Mouse (Mus musculus): Measurements from ENCODE around the gene Dync2h1.

DNA sequence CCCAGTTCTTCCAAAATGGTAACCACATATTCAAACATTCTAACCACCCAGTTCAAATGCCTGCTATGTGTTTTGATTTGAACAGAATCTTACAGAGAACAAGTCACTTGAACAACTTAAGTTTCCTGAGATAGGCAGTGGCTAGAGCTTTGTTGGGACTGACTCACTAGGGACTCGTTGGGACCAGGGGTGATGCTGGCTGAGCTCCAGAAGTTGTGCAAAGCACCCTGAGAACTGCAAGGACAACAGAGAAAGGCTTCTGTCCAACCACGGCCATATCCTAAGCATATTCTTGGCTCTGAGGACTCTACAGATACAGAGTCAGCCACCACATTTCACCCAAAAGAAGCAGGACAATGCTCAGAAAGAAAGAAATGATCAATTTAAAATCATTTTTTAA, 215.1 kb downstream of the Dync2h1 start:
- no peak for TF ChIP-seq CTCF (conservative IDR thresholded peaks at IDR 0.05; ENCODE audit: insufficient read depth, insufficient read length, low read depth, low read length)
- TF ChIP-seq POLR2A (IDR thresholded peaks at IDR 0.05; ENCODE audit: low read depth, low read length) = no peak
